Mouse (Mus musculus) T-cell, adult 2 months (primary cell): ENCODE measurements at regions not wholly inside any gene's neighbourhood (a gene's known extent, or its start where the extent isn't known, plus 50 kb on each side); places are given as distances from the start of the nearest gene placed in this dataset.
A peak's percentile ranks its signal among the peaks of the same experiment; 100 is the strongest.
"Not testable (repeated sequence)": the region's sequence is repeated elsewhere in the genome, so short reads cannot be mapped to it uniquely, and the experiment has no call there.

Experiments used
- DNase-seq: peaks from one replicate; pipeline ENCODE4 v3.0.0; 2022; ENCODE audit warnings: low spot score

- DNase-seq = no peak
Measured at GRCm38 (mm10) chr2:18617520-18617919, 54.7 kb upstream of the Commd3 start.

GRCm38 (mm10) chr2:18609868-18610185 lies 62.4 kb upstream of the Commd3 start:
- DNase-seq = peak; percentile 60

- DNase-seq = peak; percentile 32
Measured at GRCm38 (mm10) chr2:18609075-18609867, 62.9 kb upstream of the Commd3 start.

GRCm38 (mm10) chr2:18608260-18609074 lies 63.7 kb upstream of the Commd3 start:
- peak; percentile 64 for DNase-seq

- no peak for DNase-seq
Measured at GRCm38 (mm10) chr2:18607586-18608259, 64.5 kb upstream of the Commd3 start.

- peak; percentile 40 for DNase-seq
Measured at GRCm38 (mm10) chr2:18607088-18607487, 65.1 kb upstream of the Commd3 start.

- no peak for DNase-seq
Measured at GRCm38 (mm10) chr2:18592221-18592620, 80.0 kb upstream of the Commd3 start.

GRCm38 (mm10) chr2:18588232-18588631 lies 84.0 kb upstream of the Commd3 start:
- DNase-seq = no peak

GRCm38 (mm10) chr2:18587746-18588231 lies 84.4 kb upstream of the Commd3 start:
- DNase-seq = no peak

- DNase-seq = peak; percentile 70
Measured at GRCm38 (mm10) chr2:18586925-18587724, 85.1 kb upstream of the Commd3 start.

GRCm38 (mm10) chr2:18585564-18586336 lies 86.4 kb upstream of the Commd3 start:
- no peak for DNase-seq

- DNase-seq = no peak
Measured at GRCm38 (mm10) chr2:18558133-18558532, 114.1 kb upstream of the Commd3 start.

GRCm38 (mm10) chr2:18547964-18548643 lies 124.1 kb upstream of the Commd3 start:
- no peak for DNase-seq

GRCm38 (mm10) chr2:18524387-18524786 lies 131.8 kb upstream of the Dnajc1 start:
- DNase-seq = peak; percentile 2

GRCm38 (mm10) chr2:18523911-18524310 lies 131.3 kb upstream of the Dnajc1 start:
- no peak for DNase-seq

- DNase-seq = no peak
Measured at GRCm38 (mm10) chr2:18513435-18513834, 120.8 kb upstream of the Dnajc1 start.

- DNase-seq = no peak
Measured at GRCm38 (mm10) chr2:18509317-18509716, 116.7 kb upstream of the Dnajc1 start.

- no peak for DNase-seq
Measured at GRCm38 (mm10) chr2:18473361-18473771, 80.7 kb upstream of the Dnajc1 start.

GRCm38 (mm10) chr2:18460901-18461300 lies 68.3 kb upstream of the Dnajc1 start:
- no peak for DNase-seq

- DNase-seq = not testable (repeated sequence)
Measured at GRCm38 (mm10) chr2:18460281-18460680, 67.7 kb upstream of the Dnajc1 start.
